Mouse (Mus musculus) CH12.LX (cell line): Measurements from ENCODE around the gene Setd3.

Source experiments
- CHD2 ChIP-seq: IDR thresholded peaks from 2 replicates; pipeline ENCODE4 v1.6.1; 2011; ENCODE audit warnings: low read length, improper control_type of control experiment
- CTCF ChIP-seq, 2 experiments: IDR thresholded peaks in 1 of 2; conservative IDR thresholded peaks in 1 of 2; 2 replicates each; pipeline ENCODE4 v1.5.1; 2011 to 2012; ENCODE audit warnings: low read depth in 2 of 2, low read length in 2 of 2, improper control_type of control experiment in 1 of 2, inconsistent platforms in 1 of 2, mild to moderate bottlenecking in 1 of 2, moderate library complexity in 1 of 2
- EP300 ChIP-seq: IDR thresholded peaks from 2 replicates; pipeline ENCODE4 v1.6.1; 2011; ENCODE audit warnings: low read length, improper control_type of control experiment
- GABPA ChIP-seq: IDR thresholded peaks from 2 replicates; pipeline ENCODE4 v1.6.1; 2012; ENCODE audit warnings: low read depth, low read length, improper control_type of control experiment, inconsistent platforms; ENCODE audit not compliant: insufficient replicate concordance
- KAT2A ChIP-seq: IDR thresholded peaks from 2 replicates; pipeline ENCODE4 v1.6.1; 2012; ENCODE audit warnings: low read length, improper control_type of control experiment, inconsistent platforms; ENCODE audit not compliant: insufficient replicate concordance
- MAX ChIP-seq: IDR thresholded peaks from 2 replicates; pipeline ENCODE4 v1.6.1; 2011; ENCODE audit warnings: low read length, improper control_type of control experiment
- MXI1 ChIP-seq: IDR thresholded peaks from 2 replicates; pipeline ENCODE4 v1.6.1; 2011; ENCODE audit warnings: mild to moderate bottlenecking, low read depth, low read length, improper control_type of control experiment
- POLR2A ChIP-seq: IDR thresholded peaks from 2 replicates; pipeline ENCODE4 v1.6.1; 2011; ENCODE audit warnings: low read depth, mild to moderate bottlenecking, improper control_type of control experiment, low read length
- SIN3A ChIP-seq: IDR thresholded peaks from 2 replicates; pipeline ENCODE4 v1.6.1; 2012; ENCODE audit warnings: low read length, improper control_type of control experiment, inconsistent platforms
- TCF12 ChIP-seq: IDR thresholded peaks from 2 replicates; pipeline ENCODE4 v1.6.1; 2014; ENCODE audit warnings: low read depth, mild to moderate bottlenecking, inconsistent platforms, low read length, improper control_type of control experiment
- ZC3H11A ChIP-seq: IDR thresholded peaks from 2 replicates; pipeline ENCODE4 v1.6.1; 2012; ENCODE audit warnings: low read depth, mild to moderate bottlenecking, inconsistent platforms, low read length, improper control_type of control experiment
- ZMIZ1 ChIP-seq: IDR thresholded peaks from 2 replicates; pipeline ENCODE4 v1.6.1; 2012; ENCODE audit warnings: low read depth, mild to moderate bottlenecking, inconsistent platforms, low read length, improper control_type of control experiment

- TF ChIP-seq POLR2A = no peak
- no peak for TF ChIP-seq CTCF (conservative IDR thresholded peaks at IDR 0.05 in 1 of 2, IDR thresholded peaks at IDR 0.05 in 1 of 2; ENCODE audit: low read depth in 2 of 2, low read length in 2 of 2)
- no peak for TF ChIP-seq GABPA
- no peak for TF ChIP-seq KAT2A
- no peak for TF ChIP-seq EP300
- no peak for TF ChIP-seq MAX
- no peak for TF ChIP-seq SIN3A
- no peak for TF ChIP-seq MXI1
- no peak for TF ChIP-seq ZC3H11A
- no peak for TF ChIP-seq TCF12
- no peak for TF ChIP-seq CHD2
- no peak for TF ChIP-seq ZMIZ1
These were observed 43.4 kb downstream of the Setd3 start for GRCm38 (mm10) chr12:108135610-108136208.
